Comparison of ENCODE assay signal across 32 mouse cellular contexts in the genomic region with DNA sequence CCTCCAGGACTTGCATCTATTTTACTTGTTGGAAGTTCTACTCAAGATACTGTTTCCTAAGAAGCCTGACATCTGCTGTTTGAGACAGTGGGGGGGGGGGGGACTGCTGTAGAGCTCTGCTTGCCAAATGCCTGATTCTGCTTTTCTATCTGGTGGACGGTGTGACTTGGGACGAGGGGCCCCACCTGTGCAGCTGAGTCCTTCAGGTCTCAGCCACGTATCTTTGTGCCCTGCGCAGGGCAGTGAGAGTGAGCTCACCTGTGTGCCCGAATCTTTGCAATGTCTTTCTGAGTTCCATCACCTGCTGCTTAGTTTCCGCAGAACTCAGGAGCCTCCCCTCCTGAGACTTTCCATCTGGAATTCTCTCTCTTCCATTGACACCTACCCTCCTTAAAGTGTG.
"Had no signal": no experiment of that assay in that cellular context is flagged by ENCODE, and none has a peak within 500 bp of the region (broad histone marks: within the 10 kb centered on the region; RNA-seq: fewer than 3 reads in every experiment).

No protein-coding gene starts in this region.

- DNase-seq: left cerebral cortex, postnatal 4 days; liver; liver, embryonic 13.5 days; liver, postnatal 0 days; lung, adult 18-20 months; lung, adult 2 months; lung, embryonic 14.5 days; lung, postnatal 10 days; lung, postnatal 14 days; lung, postnatal 36 days; lung, postnatal 4 days; midbrain, embryonic 14.5 days had no signal

- H3K36me3 ChIP-seq: limb, embryonic 10.5 days; limb, embryonic 12.5 days; limb, embryonic 13.5 days; limb, embryonic 15.5 days; liver, embryonic 12.5 days; liver, embryonic 13.5 days; liver, embryonic 15.5 days; lung, embryonic 15.5 days; midbrain, embryonic 10.5 days; midbrain, embryonic 12.5 days; midbrain, embryonic 13.5 days; midbrain, embryonic 15.5 days; neural tube, embryonic 12.5 days had no signal

- ATAC-seq: liver, embryonic 12.5 days; liver, postnatal 0 days; lung, postnatal 0 days; midbrain, embryonic 13.5 days; midbrain, embryonic 15.5 days; midbrain, embryonic 16.5 days had no signal

- H3K27ac ChIP-seq: limb, embryonic 10.5 days; limb, embryonic 12.5 days; limb, embryonic 13.5 days; limb, embryonic 15.5 days; liver, embryonic 12.5 days; liver, embryonic 13.5 days; liver, embryonic 14.5 days; liver, embryonic 15.5 days; lung, embryonic 15.5 days; macrophage; midbrain, embryonic 10.5 days; midbrain, embryonic 12.5 days; midbrain, embryonic 13.5 days; midbrain, embryonic 15.5 days; neural tube, embryonic 12.5 days had no signal

- H3K4me3 ChIP-seq: limb, embryonic 10.5 days; limb, embryonic 12.5 days; limb, embryonic 13.5 days; limb, embryonic 15.5 days; liver, embryonic 12.5 days; liver, embryonic 13.5 days; liver, embryonic 15.5 days; lung, embryonic 15.5 days; megakaryocyte, embryonic 14.5 days; midbrain, embryonic 10.5 days; midbrain, embryonic 12.5 days; midbrain, embryonic 13.5 days; midbrain, embryonic 15.5 days; myocyte; neural tube, embryonic 12.5 days had no signal

- H3K27me3 ChIP-seq: limb, embryonic 12.5 days; limb, embryonic 15.5 days; liver, embryonic 12.5 days; liver, embryonic 13.5 days; liver, embryonic 15.5 days; lung, embryonic 15.5 days; midbrain, embryonic 12.5 days; midbrain, embryonic 13.5 days; midbrain, embryonic 15.5 days; neural tube, embryonic 12.5 days had no signal

- H3K9ac ChIP-seq: limb, embryonic 12.5 days; limb, embryonic 13.5 days; limb, embryonic 15.5 days; liver, embryonic 12.5 days; liver, embryonic 13.5 days; liver, embryonic 14.5 days; liver, embryonic 15.5 days; liver, postnatal 0 days; lung, embryonic 14.5 days; lung, embryonic 15.5 days; midbrain, embryonic 12.5 days; midbrain, embryonic 13.5 days; midbrain, embryonic 15.5 days; neural tube, embryonic 12.5 days had no signal

- H3K4me2 ChIP-seq: limb, embryonic 12.5 days; limb, embryonic 13.5 days; limb, embryonic 15.5 days; liver, embryonic 11.5 days; liver, embryonic 12.5 days; liver, embryonic 13.5 days; liver, embryonic 15.5 days; lung, embryonic 14.5 days; lung, embryonic 15.5 days; midbrain, embryonic 11.5 days; midbrain, embryonic 12.5 days; midbrain, embryonic 13.5 days; midbrain, embryonic 15.5 days; neural tube, embryonic 12.5 days had no signal

- H3K9me3 ChIP-seq: limb, embryonic 10.5 days; limb, embryonic 12.5 days; limb, embryonic 13.5 days; limb, embryonic 15.5 days; liver, embryonic 12.5 days; liver, embryonic 13.5 days; liver, embryonic 15.5 days; lung, embryonic 15.5 days; midbrain, embryonic 10.5 days; midbrain, embryonic 12.5 days; midbrain, embryonic 13.5 days; midbrain, embryonic 15.5 days; neural tube, embryonic 12.5 days had no signal

- H3K4me1 ChIP-seq: liver, embryonic 12.5 days; liver, embryonic 13.5 days; liver, embryonic 15.5 days; megakaryocyte, embryonic 14.5 days; midbrain, embryonic 12.5 days; midbrain, embryonic 15.5 days; neural tube, embryonic 12.5 days had no signal
